In genomic region chr7:40067378-40067777, GRCm38 (mm10) we compare ENCODE assay signal across 29 mouse cellular contexts.
A peak's percentile ranks its signal among the peaks of the same experiment; 100 is the strongest.
DNase-seq lines count a peak whose midpoint lies in the region; ATAC-seq and TF ChIP-seq lines count a peak whose summit lies in the region.
"Had no signal": no experiment of that assay in that cellular context is flagged by ENCODE, and none has a peak within 500 bp of the region (broad histone marks: within the 10 kb centered on the region; RNA-seq: fewer than 3 reads in every experiment).

No protein-coding gene starts in this region.

- no peak for ATAC-seq in heart, embryonic 11.5 days (replicated peaks; ENCODE audit: insufficient number of reproducible peaks, low FRiP score, low TSS enrichment)
- ATAC-seq: activated CD4-positive, CD25-positive, alpha-beta regulatory T cell, adult 4 months; CD4-positive, CD25-positive, alpha-beta regulatory T cell, adult 4 months; forebrain, embryonic 14.5 days; Patski had no signal

- WGBS in heart, embryonic 11.5 days (ENCODE audit: insufficient replicate concordance), result 67% methylated on average over 1 of the region's 1 CpGs
- 49% methylated on average over 1 of the region's 1 CpGs for WGBS in thymus, adult 2 months

- DNase-seq in gastrocnemius, adult 18-20 months (ENCODE audit: low spot score), result peak; percentile 11
- no peak for DNase-seq in gastrocnemius, postnatal 4 days (ENCODE audit: low spot score in 2 of 2)
- peak; percentile 29 to 40 for DNase-seq in heart, adult 18-20 months
- DNase-seq in testis, postnatal 14 days (ENCODE audit: low spot score), result peak; percentile 7
- no peak for DNase-seq in testis, postnatal 10 days (ENCODE audit: low spot score)
- DNase-seq in thymus, adult 2 months, result no peak
- DNase-seq: adrenal gland, adult 2 months; adrenal gland, postnatal 10 days; adrenal gland, postnatal 25 days; B cell, adult 2 months; cerebellum, adult 11 months; cerebellum, adult 18-20 months; cerebellum, adult 8-10 months; cerebellum, adult 9-11 months; cerebellum, postnatal 14 days; cerebellum, postnatal 36 days; embryo, embryonic 11 days had no signal

- H3K9me3 ChIP-seq in heart, embryonic 11.5 days (replicated peaks; ENCODE audit: control insufficient read depth, low read length), result no peaks in the 10 kb centered on the region
- H3K9me3 ChIP-seq: embryonic facial prominence, embryonic 13.5 days; embryonic facial prominence, embryonic 15.5 days; forebrain, embryonic 10.5 days; forebrain, embryonic 12.5 days had no signal

- H3K36me3 ChIP-seq in heart, embryonic 11.5 days (ENCODE audit: control insufficient read depth, insufficient read depth, low read length), result no peaks in the 10 kb centered on the region
- H3K36me3 ChIP-seq in thymus, adult 2 months (ENCODE audit: control insufficient read depth, insufficient read depth, low read length), result no peaks in the 10 kb centered on the region
- H3K36me3 ChIP-seq: embryonic facial prominence, embryonic 13.5 days; embryonic facial prominence, embryonic 15.5 days; forebrain, embryonic 10.5 days; forebrain, embryonic 12.5 days; G1E had no signal

- no peaks in the 10 kb centered on the region for H3K27me3 ChIP-seq in heart, embryonic 11.5 days (ENCODE audit: control insufficient read depth, insufficient read depth, low read length)
- H3K27me3 ChIP-seq in thymus, adult 2 months (ENCODE audit: control insufficient read depth, insufficient read depth, low read length), result no peaks in the 10 kb centered on the region
- H3K27me3 ChIP-seq: CH12.LX; embryonic facial prominence, embryonic 13.5 days; embryonic facial prominence, embryonic 15.5 days; forebrain, embryonic 12.5 days; Patski had no signal

- TF ChIP-seq POLR2A in thymus, adult 2 months (IDR thresholded peaks at IDR 0.05; ENCODE audit: control insufficient read depth, extremely low read depth, insufficient read depth, low read length, poor library complexity), result no peak

- TF ChIP-seq CTCF in thymus, adult 2 months (IDR thresholded peaks at IDR 0.05; ENCODE audit: borderline replicate concordance, control insufficient read depth, extremely low read depth, insufficient read depth, low read length, poor library complexity), result no peak

- no peak overlapping the region for H3K9ac ChIP-seq in heart, embryonic 11.5 days (ENCODE audit: low read depth, low read length)
- H3K9ac ChIP-seq: embryonic facial prominence, embryonic 13.5 days; embryonic facial prominence, embryonic 15.5 days; forebrain, embryonic 12.5 days had no signal

- H3K4me1 ChIP-seq in heart, embryonic 11.5 days (ENCODE audit: control insufficient read depth, insufficient read depth, low read length), result no peaks in the 10 kb centered on the region
- no peaks in the 10 kb centered on the region for H3K4me1 ChIP-seq in thymus, adult 2 months (replicated peaks; ENCODE audit: control insufficient read depth, insufficient read depth, low read length)
- H3K4me1 ChIP-seq: embryonic facial prominence, embryonic 13.5 days; embryonic facial prominence, embryonic 15.5 days; forebrain, embryonic 10.5 days; forebrain, embryonic 12.5 days had no signal

- H3K27ac ChIP-seq in heart, embryonic 11.5 days (ENCODE audit: low read depth, low read length), result no peak overlapping the region
- H3K27ac ChIP-seq in thymus, adult 2 months (ENCODE audit: control insufficient read depth, insufficient read depth, low read length), result no peak overlapping the region
- H3K27ac ChIP-seq: embryonic facial prominence, embryonic 13.5 days; embryonic facial prominence, embryonic 15.5 days; forebrain, embryonic 10.5 days; forebrain, embryonic 12.5 days had no signal

- no peak overlapping the region for H3K4me3 ChIP-seq in heart, embryonic 11.5 days (ENCODE audit: low read depth, low read length)
- no peak overlapping the region for H3K4me3 ChIP-seq in thymus, adult 2 months (ENCODE audit: control insufficient read depth, insufficient read depth, low read length)
- H3K4me3 ChIP-seq: embryonic facial prominence, embryonic 13.5 days; embryonic facial prominence, embryonic 15.5 days; erythroblast, embryonic 14.5 days; forebrain, embryonic 10.5 days; forebrain, embryonic 12.5 days had no signal

- H3K4me2 ChIP-seq in heart, embryonic 11.5 days, result no peak overlapping the region
- H3K4me2 ChIP-seq: embryonic facial prominence, embryonic 13.5 days; embryonic facial prominence, embryonic 15.5 days; forebrain, embryonic 12.5 days had no signal

Comparison
In these comparisons a context has a peak if more than half of its experiments do, and no peak if none do; other contexts are left out.
1. DNase-seq: peak in gastrocnemius, adult 18-20 months (single experiment), heart, adult 18-20 months (2 of 2) and testis, postnatal 14 days (single experiment); none in gastrocnemius, postnatal 4 days (0 of 2), testis, postnatal 10 days (single experiment) and thymus, adult 2 months (single experiment).